16 mouse cellular contexts compared by ENCODE assay signal in the genomic region with DNA sequence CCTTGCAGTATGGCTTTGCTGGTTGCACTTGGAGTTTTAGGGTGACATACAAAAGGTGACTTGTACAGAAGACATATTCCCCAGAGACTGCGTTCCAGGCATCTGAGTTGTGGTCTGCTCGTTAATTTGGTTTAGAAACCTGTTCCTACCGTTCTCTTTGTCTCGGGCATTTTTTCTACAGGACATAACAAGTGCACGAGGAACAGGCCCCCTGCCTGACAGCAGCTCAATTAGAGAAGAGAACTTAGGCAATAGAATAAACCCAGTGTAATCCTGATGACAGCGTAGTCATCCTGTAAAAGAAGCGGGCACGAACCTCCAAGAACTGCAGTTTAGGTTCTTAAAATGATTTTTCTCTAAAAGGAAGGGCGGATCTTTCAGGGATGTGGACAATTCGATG. TPM values are rescaled to one million over a fixed set of nuclear protein-coding genes. Genes with fewer than 3 reads are reported as not detected.
A peak's percentile ranks its signal among the peaks of the same experiment; 100 is the strongest.
DNase-seq lines count a peak whose midpoint lies in the region; ATAC-seq and TF ChIP-seq lines count a peak whose summit lies in the region.
"Had no signal": no experiment of that assay in that cellular context is flagged by ENCODE, and none has a peak within 500 bp of the region (broad histone marks: within the 10 kb centered on the region; RNA-seq: fewer than 3 reads in every experiment).

No protein-coding gene starts in this region.

- H3K27me3 ChIP-seq in heart, embryonic 14.5 days (ENCODE audit: control insufficient read depth, insufficient read depth, low read length): no peaks in the 10 kb centered on the region
- H3K27me3 ChIP-seq in lung, postnatal 0 days (replicated peaks; ENCODE audit: insufficient read depth, low read length): no peaks in the 10 kb centered on the region
- no peaks in the 10 kb centered on the region for H3K27me3 ChIP-seq in intestine, embryonic 14.5 days (replicated peaks; ENCODE audit: control insufficient read depth, insufficient read depth, low read length)
- no peaks in the 10 kb centered on the region for H3K27me3 ChIP-seq in thymus, adult 2 months (ENCODE audit: control insufficient read depth, insufficient read depth, low read length)
- H3K27me3 ChIP-seq: midbrain, embryonic 13.5 days; neural tube, embryonic 12.5 days had no signal

- no peak for TF ChIP-seq POLR2A in thymus, adult 2 months (IDR thresholded peaks at IDR 0.05; ENCODE audit: control insufficient read depth, extremely low read depth, insufficient read depth, low read length, poor library complexity)

- WGBS in heart, embryonic 14.5 days: 74% methylated on average over 10 of the region's 10 CpGs
- 78% methylated on average over 10 of the region's 10 CpGs for WGBS in lung, postnatal 0 days
- 59% methylated on average over 10 of the region's 10 CpGs for WGBS in intestine, embryonic 14.5 days
- 50% methylated on average over 10 of the region's 10 CpGs for whole genome bisulfite sequencing in thymus, adult 2 months

- no peak for TF ChIP-seq CTCF in lung, postnatal 0 days (IDR thresholded peaks at IDR 0.05)
- TF ChIP-seq CTCF in thymus, adult 2 months (IDR thresholded peaks at IDR 0.05; ENCODE audit: borderline replicate concordance, control insufficient read depth, extremely low read depth, insufficient read depth, low read length, poor library complexity): no peak

- H3K4me1 ChIP-seq in heart, embryonic 14.5 days (ENCODE audit: control insufficient read depth in 2 of 2, insufficient read depth in 2 of 2, low read length in 2 of 2): peaks cover 2 to 8% of the 10 kb centered on the region in 2 experiments; a peak in 3 of 4 replicates
- H3K4me1 ChIP-seq in lung, postnatal 0 days (ENCODE audit: insufficient read depth, low read depth, low read length): no peaks in the 10 kb centered on the region
- peaks cover 4% of the 10 kb centered on the region; the same call in 1 of the 2 replicates for H3K4me1 ChIP-seq in intestine, embryonic 14.5 days (replicated peaks; ENCODE audit: control insufficient read depth, insufficient read depth, low read length)
- peaks cover 3% of the 10 kb centered on the region for H3K4me1 ChIP-seq in thymus, adult 2 months (replicated peaks; ENCODE audit: control insufficient read depth, insufficient read depth, low read length)
- H3K4me1 ChIP-seq: midbrain, embryonic 13.5 days; neural tube, embryonic 12.5 days had no signal

- H3K9me3 ChIP-seq in heart, embryonic 14.5 days (ENCODE audit: control insufficient read depth, low read length): no peaks in the 10 kb centered on the region
- H3K9me3 ChIP-seq in lung, postnatal 0 days (ENCODE audit: low read length): no peaks in the 10 kb centered on the region
- no peaks in the 10 kb centered on the region for H3K9me3 ChIP-seq in intestine, embryonic 14.5 days (ENCODE audit: control insufficient read depth, low read length)
- H3K9me3 ChIP-seq: midbrain, embryonic 13.5 days; neural tube, embryonic 12.5 days had no signal

- H3K36me3 ChIP-seq in heart, embryonic 14.5 days (ENCODE audit: control insufficient read depth, insufficient read depth, low read length): no peaks in the 10 kb centered on the region
- no peaks in the 10 kb centered on the region for H3K36me3 ChIP-seq in lung, postnatal 0 days (ENCODE audit: insufficient read depth, low read length)
- no peaks in the 10 kb centered on the region for H3K36me3 ChIP-seq in intestine, embryonic 14.5 days (ENCODE audit: control insufficient read depth, insufficient read depth, low read length)
- no peaks in the 10 kb centered on the region for H3K36me3 ChIP-seq in thymus, adult 2 months (ENCODE audit: control insufficient read depth, insufficient read depth, low read length)
- H3K36me3 ChIP-seq: midbrain, embryonic 13.5 days; neural tube, embryonic 12.5 days had no signal

- H3K27ac ChIP-seq in heart, embryonic 14.5 days (replicated peaks in 1 of 2; ENCODE audit: control insufficient read depth in 1 of 2, insufficient read depth in 1 of 2, low read depth in 2 of 2, low read length in 2 of 2): peak overlapping the region; percentile 5 to 47; a peak in 2 of 4 replicates
- H3K27ac ChIP-seq in lung, postnatal 0 days (ENCODE audit: low read length): 0 out of 2 replicates have a peak overlapping the region, but pooled peaks have one; percentile 32
- no peak overlapping the region for H3K27ac ChIP-seq in intestine, embryonic 14.5 days (ENCODE audit: low read depth)
- no peak overlapping the region for H3K27ac ChIP-seq in thymus, adult 2 months (ENCODE audit: control insufficient read depth, insufficient read depth, low read length)
- H3K27ac ChIP-seq: hindbrain, embryonic 14.5 days; midbrain, embryonic 13.5 days; neural tube, embryonic 12.5 days had no signal

- no peak for TF ChIP-seq EP300 in lung, postnatal 0 days (IDR thresholded peaks at IDR 0.05)

- no peak for DNase-seq in heart, adult 8-10 months (ENCODE audit: low spot score)
- no peak for DNase-seq in lung, postnatal 0 days (ENCODE audit: low spot score)
- DNase-seq in lung, postnatal 4 days: no peak
- DNase-seq in intestine, embryonic 14.5 days (ENCODE audit: low spot score): no peak
- DNase-seq in thymus, adult 2 months: no peak
- DNase-seq in adrenal gland, postnatal 25 days: no peak
- DNase-seq in right cerebral cortex, postnatal 36 days (ENCODE audit: low spot score in 2 of 2): no peak
- DNase-seq: cerebellum, adult 18-20 months; heart, adult 18-20 months; kidney, postnatal 4 days; right cerebral cortex, postnatal 25 days had no signal

- H3K4me3 ChIP-seq in heart, embryonic 14.5 days (ENCODE audit: control insufficient read depth in 1 of 2, insufficient read depth in 1 of 2, low read depth in 1 of 2, low read length in 2 of 2): no peak overlapping the region
- H3K4me3 ChIP-seq in lung, postnatal 0 days (ENCODE audit: low read depth, low read length): no peak overlapping the region
- H3K4me3 ChIP-seq in intestine, embryonic 14.5 days (ENCODE audit: low read depth, low read length): no peak overlapping the region
- H3K4me3 ChIP-seq in thymus, adult 2 months (ENCODE audit: control insufficient read depth, insufficient read depth, low read length): no peak overlapping the region
- H3K4me3 ChIP-seq: midbrain, embryonic 13.5 days; neural tube, embryonic 12.5 days had no signal

- no peak overlapping the region for H3K4me2 ChIP-seq in heart, embryonic 14.5 days (ENCODE audit: low read length)
- 0 out of 2 replicates have a peak overlapping the region, but pooled peaks have one; percentile 17 for H3K4me2 ChIP-seq in lung, postnatal 0 days (replicated peaks; ENCODE audit: low read depth, low read length)
- H3K4me2 ChIP-seq in intestine, embryonic 14.5 days (ENCODE audit: low read length): no peak overlapping the region
- H3K4me2 ChIP-seq: hindbrain, embryonic 14.5 days; lung, embryonic 14.5 days; midbrain, embryonic 13.5 days; neural tube, embryonic 12.5 days had no signal

- peak overlapping the region; percentile 42 for H3K9ac ChIP-seq in heart, embryonic 14.5 days (ENCODE audit: low read length)
- no peak overlapping the region for H3K9ac ChIP-seq in lung, postnatal 0 days (replicated peaks; ENCODE audit: low read depth)
- no peak overlapping the region for H3K9ac ChIP-seq in intestine, embryonic 14.5 days (ENCODE audit: low read length)
- H3K9ac ChIP-seq: hindbrain, embryonic 14.5 days; lung, embryonic 14.5 days; midbrain, embryonic 13.5 days; neural tube, embryonic 12.5 days had no signal

- no peak for ATAC-seq in heart, embryonic 14.5 days (ENCODE audit: insufficient number of reproducible peaks, insufficient read depth, low FRiP score, low read depth)
- ATAC-seq in lung, postnatal 0 days: no peak
- peak; percentile 27; the same call in 1 of the 2 replicates for ATAC-seq in intestine, embryonic 14.5 days (replicated peaks; ENCODE audit: low FRiP score, low TSS enrichment, low read depth)
- ATAC-seq: midbrain, embryonic 13.5 days had no signal

RNA-seq across cellular contexts. Expression of a gene that starts 15.3 kb away (rescaled TPM):
- 66.0 and 68.8 TPM in 2 replicates for polyA plus RNA-seq in heart, embryonic 14.5 days (2014; fragmentation: Nextera tagmentation; extraction: Ambion mirVana)
- 10 to 100 TPM; 47.6 to 53.7 (median 51.1) TPM for total RNA-seq in heart, adult 8-10 months (2022)
- 18.4 and 20.0 TPM in 2 replicates for polyA plus RNA-seq in lung, postnatal 0 days (2015; fragmentation: Nextera tagmentation; extraction: Ambion mirVana)
- 22.9 and 25.1 TPM in 2 replicates for polyA plus RNA-seq in intestine, embryonic 14.5 days (2014; fragmentation: Nextera tagmentation; extraction: Ambion mirVana)
- 7.9 and 10.9 TPM in 2 replicates for polyA plus RNA-seq in thymus, adult 2 months (2012; rRNA removed)
- total RNA-seq in adrenal gland, postnatal 25 days (2021): 60.7 and 80.2 TPM in 2 replicates

Comparison
In these comparisons a context has a peak if more than half of its experiments do, and no peak if none do; other contexts are left out.
1. H3K27ac ChIP-seq: peak in heart, embryonic 14.5 days (2 of 2) and lung, postnatal 0 days (single experiment); none in intestine, embryonic 14.5 days (single experiment) and thymus, adult 2 months (single experiment).